19 mouse cellular contexts compared by ENCODE assay signal in genomic region chr10:128502341-128502740, GRCm38 (mm10). TPM values are rescaled to one million over a fixed set of nuclear protein-coding genes. Genes with fewer than 3 reads are reported as not detected.
DNase-seq lines count a peak whose midpoint lies in the region; ATAC-seq and TF ChIP-seq lines count a peak whose summit lies in the region.
"Had no signal": no experiment of that assay in that cellular context is flagged by ENCODE, and none has a peak within 500 bp of the region (broad histone marks: within the 10 kb centered on the region; RNA-seq: fewer than 3 reads in every experiment).

No protein-coding gene starts in this region.

- H3K4me1 ChIP-seq in lung, postnatal 0 days (ENCODE audit: insufficient read depth, low read depth, low read length), result peaks cover 5% of the 10 kb centered on the region; the same call in 1 of the 2 replicates
- H3K4me1 ChIP-seq in liver, adult 2 months (ENCODE audit: control insufficient read depth, insufficient read depth, low read length), result peaks cover 16% of the 10 kb centered on the region
- peaks cover 7% of the 10 kb centered on the region; the same call in 1 of the 2 replicates for H3K4me1 ChIP-seq in midbrain, postnatal 0 days (ENCODE audit: insufficient read depth, low read length)

- no peaks in the 10 kb centered on the region for H3K27me3 ChIP-seq in lung, postnatal 0 days (replicated peaks; ENCODE audit: insufficient read depth, low read length)
- H3K27me3 ChIP-seq in liver, adult 2 months (ENCODE audit: control insufficient read depth, insufficient read depth, low read length), result no peaks in the 10 kb centered on the region
- no peaks in the 10 kb centered on the region for H3K27me3 ChIP-seq in midbrain, postnatal 0 days (ENCODE audit: insufficient read depth, low read length)
- H3K27me3 ChIP-seq: embryonic facial prominence, embryonic 13.5 days; forebrain, embryonic 13.5 days; midbrain, embryonic 12.5 days; neural tube, embryonic 12.5 days; Patski had no signal

- no peak for ATAC-seq in lung, postnatal 0 days
- ATAC-seq in midbrain, postnatal 0 days (ENCODE audit: low FRiP score), result no peak
- ATAC-seq: CD4-positive, CD25-positive, alpha-beta regulatory T cell, adult 4 months; forebrain, embryonic 13.5 days; Patski had no signal

- no peak for TF ChIP-seq CTCF in lung, postnatal 0 days (IDR thresholded peaks at IDR 0.05)
- TF ChIP-seq CTCF in liver, adult 2 months (IDR thresholded peaks at IDR 0.05; ENCODE audit: low read depth, low read length), result no peak
- TF ChIP-seq CTCF in midbrain, postnatal 0 days (IDR thresholded peaks at IDR 0.05), result no peak

- no peak for TF ChIP-seq POLR2A in liver, adult 2 months (IDR thresholded peaks at IDR 0.05; ENCODE audit: extremely low read depth, insufficient read depth, low read length)

- no peak overlapping the region for H3K9ac ChIP-seq in lung, postnatal 0 days (replicated peaks; ENCODE audit: low read depth)
- peak overlapping the region; percentile 30; the same call in 1 of the 2 replicates for H3K9ac ChIP-seq in liver, adult 2 months (ENCODE audit: low read depth, low read length)
- no peak overlapping the region for H3K9ac ChIP-seq in midbrain, postnatal 0 days (replicated peaks; ENCODE audit: low read length, poor library complexity, severe bottlenecking)
- H3K9ac ChIP-seq: embryonic facial prominence, embryonic 13.5 days; forebrain, embryonic 13.5 days; lung, embryonic 14.5 days; midbrain, embryonic 12.5 days; neural tube, embryonic 12.5 days had no signal

- peaks cover 4% of the 10 kb centered on the region; the same call in 1 of the 2 replicates for H3K79me2 ChIP-seq in liver, adult 2 months (ENCODE audit: control insufficient read depth, insufficient read depth, low read length)

- H3K36me3 ChIP-seq in lung, postnatal 0 days (ENCODE audit: insufficient read depth, low read length), result no peaks in the 10 kb centered on the region
- H3K36me3 ChIP-seq in liver, adult 2 months (ENCODE audit: control insufficient read depth, insufficient read depth, low read length), result no peaks in the 10 kb centered on the region
- peaks cover 4% of the 10 kb centered on the region; the same call in 1 of the 2 replicates for H3K36me3 ChIP-seq in midbrain, postnatal 0 days (ENCODE audit: insufficient read depth, low read length)
- H3K36me3 ChIP-seq: embryonic facial prominence, embryonic 13.5 days; midbrain, embryonic 12.5 days; neural tube, embryonic 12.5 days had no signal

- no peak for TF ChIP-seq EP300 in lung, postnatal 0 days (IDR thresholded peaks at IDR 0.05)

- no peak overlapping the region for H3K4me2 ChIP-seq in lung, postnatal 0 days (replicated peaks; ENCODE audit: low read depth, low read length)
- H3K4me2 ChIP-seq in midbrain, postnatal 0 days (ENCODE audit: low read depth, low read length, poor library complexity, severe bottlenecking), result no peak overlapping the region
- H3K4me2 ChIP-seq: embryonic facial prominence, embryonic 13.5 days; forebrain, embryonic 13.5 days; lung, embryonic 14.5 days; midbrain, embryonic 12.5 days; neural tube, embryonic 12.5 days had no signal

- no peak overlapping the region for H3K4me3 ChIP-seq in lung, postnatal 0 days (ENCODE audit: low read depth, low read length)
- H3K4me3 ChIP-seq in liver, adult 2 months (ENCODE audit: insufficient read depth, low read depth, low read length), result no peak overlapping the region
- H3K4me3 ChIP-seq in midbrain, postnatal 0 days (ENCODE audit: low read depth, low read length), result no peak overlapping the region
- H3K4me3 ChIP-seq: embryonic facial prominence, embryonic 13.5 days; forebrain, embryonic 13.5 days; midbrain, embryonic 12.5 days; neural tube, embryonic 12.5 days had no signal

- H3K27ac ChIP-seq in lung, postnatal 0 days (ENCODE audit: low read length), result no peak overlapping the region
- H3K27ac ChIP-seq in liver, adult 2 months (replicated peaks; ENCODE audit: insufficient read depth, low read depth, low read length), result peak overlapping the region; percentile 90
- no peak overlapping the region for H3K27ac ChIP-seq in midbrain, postnatal 0 days (ENCODE audit: low read depth, low read length)
- H3K27ac ChIP-seq: embryonic facial prominence, embryonic 13.5 days; forebrain, embryonic 13.5 days; midbrain, embryonic 12.5 days; neural tube, embryonic 12.5 days had no signal

- H3K9me3 ChIP-seq in lung, postnatal 0 days (ENCODE audit: low read length), result no peaks in the 10 kb centered on the region
- H3K9me3 ChIP-seq in midbrain, postnatal 0 days (ENCODE audit: low read length), result no peaks in the 10 kb centered on the region
- H3K9me3 ChIP-seq: embryonic facial prominence, embryonic 13.5 days; forebrain, embryonic 13.5 days; neural tube, embryonic 12.5 days had no signal

- 59% methylated on average over 5 of the region's 5 CpGs for WGBS in lung, postnatal 0 days
- 13% methylated on average over 5 of the region's 5 CpGs for WGBS in liver, adult 2 months
- WGBS in midbrain, postnatal 0 days, result 86% methylated on average over 5 of the region's 5 CpGs

- peak; percentile 48 for DNase-seq in gastrocnemius, postnatal 25 days
- DNase-seq in gastrocnemius, postnatal 4 days (ENCODE audit: low spot score in 2 of 2), result no peak
- peak; percentile 62 for DNase-seq in lung, postnatal 36 days
- no peak for DNase-seq in lung, postnatal 0 days (ENCODE audit: low spot score)
- peak; percentile 98 for DNase-seq in liver, adult 2 months (ENCODE audit: extremely low read depth, low read depth, low spot score)
- DNase-seq in yolk sac, embryonic 10.5 days (ENCODE audit: low spot score), result peak; percentile 86
- DNase-seq in layer of hippocampus, adult 11-12 months (ENCODE audit: low spot score), result no peak
- no peak for DNase-seq in midbrain, postnatal 0 days (ENCODE audit: low spot score)
- DNase-seq: cerebellum, postnatal 10 days; kidney, postnatal 14 days; lung, embryonic 14.5 days; retina, postnatal 1 day; thymus, postnatal 25 days had no signal

RNA-seq across cellular contexts. Expression of gene Myl6b, which starts 3.9 kb away (rescaled TPM):
- total RNA-seq in gastrocnemius, postnatal 25 days (2021), result 10 to 100 TPM; 20.3 to 38.5 TPM
- total RNA-seq in gastrocnemius, postnatal 4 days (2021), result 100 to 1,000 TPM; 119 to 139 TPM
- 5.5 and 5.9 TPM in 2 replicates for polyA plus RNA-seq in lung, postnatal 0 days (2015; fragmentation: Nextera tagmentation; extraction: Ambion mirVana)
- 0.28 and 0.47 TPM in 2 replicates for total RNA-seq in liver, adult 2 months (2014; rRNA removed)
- polyA plus RNA-seq in liver, adult 2 months (2012; rRNA removed), result 1.1 and 1.6 TPM in 2 replicates
- 24.6 and 28.6 TPM in 2 replicates for total RNA-seq in midbrain, postnatal 0 days (2014; rRNA removed)
- 4.9 and 5.4 TPM in 2 replicates for polyA plus RNA-seq in midbrain, postnatal 0 days (2015; fragmentation: Nextera tagmentation; extraction: Ambion mirVana)

RNA-seq across cellular contexts. Expression of gene Myl6, which starts 8.4 kb away (rescaled TPM):
- 100 to 1,000 TPM; 179 to 253 TPM for total RNA-seq in gastrocnemius, postnatal 25 days (2021)
- 100 to 1,000 TPM; 485 to 542 TPM for total RNA-seq in gastrocnemius, postnatal 4 days (2021)
- 1,888 and 2,049 TPM in 2 replicates for polyA plus RNA-seq in lung, postnatal 0 days (2015; fragmentation: Nextera tagmentation; extraction: Ambion mirVana)
- total RNA-seq in liver, adult 2 months (2014; rRNA removed), result 477 and 556 TPM in 2 replicates
- polyA plus RNA-seq in liver, adult 2 months (2012; rRNA removed), result 553 and 575 TPM in 2 replicates
- total RNA-seq in midbrain, postnatal 0 days (2014; rRNA removed), result 648 and 715 TPM in 2 replicates
- 946 and 1,057 TPM in 2 replicates for polyA plus RNA-seq in midbrain, postnatal 0 days (2015; fragmentation: Nextera tagmentation; extraction: Ambion mirVana)

RNA-seq across cellular contexts. Expression of gene Esyt1, which starts 23.3 kb away (rescaled TPM):
- total RNA-seq in gastrocnemius, postnatal 25 days (2021), result 10 to 100 TPM; 12.5 to 17.6 TPM
- total RNA-seq in gastrocnemius, postnatal 4 days (2021), result 10 to 100 TPM; 49.6 to 50.5 TPM
- 31.1 and 38.2 TPM in 2 replicates for polyA plus RNA-seq in lung, postnatal 0 days (2015; fragmentation: Nextera tagmentation; extraction: Ambion mirVana)
- total RNA-seq in liver, adult 2 months (2014; rRNA removed), result 7.9 and 10.7 TPM in 2 replicates
- polyA plus RNA-seq in liver, adult 2 months (2012; rRNA removed), result 9.2 and 12.8 TPM in 2 replicates
- total RNA-seq in midbrain, postnatal 0 days (2014; rRNA removed), result 16.2 and 16.6 TPM in 2 replicates
- polyA plus RNA-seq in midbrain, postnatal 0 days (2015; fragmentation: Nextera tagmentation; extraction: Ambion mirVana), result 7.3 and 7.4 TPM in 2 replicates

RNA-seq across cellular contexts. Expression of gene Smarcc2, which starts 43.3 kb away (rescaled TPM):
- total RNA-seq in gastrocnemius, postnatal 25 days (2021), result 10 to 100 TPM; 40.7 to 43.9 TPM
- 10 to 100 TPM; 90.8 to 91.2 TPM for total RNA-seq in gastrocnemius, postnatal 4 days (2021)
- 28.9 and 33.0 TPM in 2 replicates for polyA plus RNA-seq in lung, postnatal 0 days (2015; fragmentation: Nextera tagmentation; extraction: Ambion mirVana)
- 13.8 and 21.9 TPM in 2 replicates for total RNA-seq in liver, adult 2 months (2014; rRNA removed)
- 63.1 and 64.5 TPM in 2 replicates for polyA plus RNA-seq in liver, adult 2 months (2012; rRNA removed)
- total RNA-seq in midbrain, postnatal 0 days (2014; rRNA removed), result 216 and 233 TPM in 2 replicates
- 129 and 143 TPM in 2 replicates for polyA plus RNA-seq in midbrain, postnatal 0 days (2015; fragmentation: Nextera tagmentation; extraction: Ambion mirVana)

RNA-seq across cellular contexts. Expression of gene Zc3h10, which starts 45.2 kb away (rescaled TPM):
- total RNA-seq in gastrocnemius, postnatal 25 days (2021), result 1 to 10 TPM; 4.9 to 5.1 TPM
- total RNA-seq in gastrocnemius, postnatal 4 days (2021), result 1 to 10 TPM; 6.7 to 9.9 TPM
- polyA plus RNA-seq in lung, postnatal 0 days (2015; fragmentation: Nextera tagmentation; extraction: Ambion mirVana), result 13.6 and 15.3 TPM in 2 replicates
- 3.2 and 4.4 TPM in 2 replicates for total RNA-seq in liver, adult 2 months (2014; rRNA removed)
- polyA plus RNA-seq in liver, adult 2 months (2012; rRNA removed), result 6.8 and 8.1 TPM in 2 replicates
- total RNA-seq in midbrain, postnatal 0 days (2014; rRNA removed), result 20.6 and 30.3 TPM in 2 replicates
- polyA plus RNA-seq in midbrain, postnatal 0 days (2015; fragmentation: Nextera tagmentation; extraction: Ambion mirVana), result 12.0 and 12.5 TPM in 2 replicates

Comparison
In these comparisons a context has a peak if more than half of its experiments do, and no peak if none do; other contexts are left out.
1. DNase-seq: peak in gastrocnemius, postnatal 25 days (single experiment), lung, postnatal 36 days (single experiment), liver, adult 2 months (single experiment) and yolk sac, embryonic 10.5 days (single experiment); none in gastrocnemius, postnatal 4 days (0 of 2), lung, postnatal 0 days (single experiment), layer of hippocampus, adult 11-12 months (single experiment) and midbrain, postnatal 0 days (single experiment).
2. RNA of gene Myl6b, which starts 3.9 kb away (total RNA-seq): 119 to 139 TPM in gastrocnemius, postnatal 4 days, 20.3 to 38.5 TPM in gastrocnemius, postnatal 25 days and 24.6 to 28.6 TPM in midbrain, postnatal 0 days; 0.28 to 0.47 TPM in liver, adult 2 months; every median in the first group is over 10 times any median in the second.